Mouse (Mus musculus): ENCODE results near the gene Gm17660.

- TF ChIP-seq CTCF (IDR thresholded peaks at IDR 0.05; ENCODE audit: low read depth) = no peak
- no peak for TF ChIP-seq EP300 (optimal IDR thresholded peaks at IDR 0.05)
Measured at GRCm38 (mm10) chr5:104077508-104077907, at the start of gene Gm17660.
